Mouse (Mus musculus) G1E (cell line): Measurements from ENCODE around the gene Tfpi.

Experiments used
- CTCF ChIP-seq: IDR thresholded peaks from 2 replicates; pipeline ENCODE4 v1.5.1; 2012; ENCODE audit warnings: low read depth, low read length, inconsistent platforms, mixed read lengths
- GATA1 ChIP-seq: IDR thresholded peaks from 2 replicates; pipeline ENCODE4 v1.6.1; 2012; ENCODE audit warnings: borderline replicate concordance, low read length, inconsistent platforms, mixed read lengths
- GATA2 ChIP-seq: IDR thresholded peaks from 2 replicates; pipeline ENCODE4 v1.6.1; 2012; ENCODE audit warnings: low read depth, low read length, inconsistent platforms, borderline replicate concordance
- POLR2AphosphoS5 ChIP-seq: IDR thresholded peaks from 2 replicates; pipeline ENCODE4 v1.6.1; 2012; ENCODE audit warnings: low read depth, low read length, inconsistent platforms; ENCODE audit not compliant: insufficient replicate concordance
- TAL1 ChIP-seq: conservative IDR thresholded peaks from 2 replicates; pipeline ENCODE4 v1.6.1; 2012; ENCODE audit warnings: low read depth, low read length, inconsistent platforms, mixed read lengths

DNA sequence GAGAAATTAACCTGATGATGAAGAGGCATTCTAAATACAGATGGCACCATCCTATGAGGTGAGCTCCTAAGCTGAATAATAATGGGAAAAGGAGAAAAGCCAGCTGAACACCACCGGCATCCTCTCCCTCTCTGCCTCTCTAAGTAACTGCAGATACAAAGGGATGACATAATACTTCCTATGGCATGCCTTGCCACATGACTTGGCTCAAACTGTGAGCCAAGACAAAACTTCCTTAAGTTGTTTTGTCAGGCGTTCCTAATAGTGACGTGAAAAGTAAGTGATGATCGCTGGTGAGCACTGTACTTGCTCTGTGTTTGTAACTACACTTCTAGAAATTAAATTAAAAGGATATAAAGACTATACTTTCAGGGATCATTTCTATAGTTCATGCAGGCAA, 27.7 kb upstream of the Tfpi start:
- TF ChIP-seq CTCF (no peak), TAL1 (no peak), POLR2AphosphoS5 (no peak), GATA2 (no peak), GATA1 (no peak)
